Mouse (Mus musculus) forebrain, embryonic 14.5 days (tissue): ENCODE results near the gene Diaph3. TPM values are rescaled to one million over a fixed set of nuclear protein-coding genes. Genes with fewer than 3 reads are reported as not detected.

Experiments used
- ATAC-seq: fragments of 200-750 bp; cut with Nextera tagmentation; 2 replicates; pipeline ENCODE4 v1.8.0; 2017; ENCODE audit warnings: mild to moderate bottlenecking, moderate library complexity
- DNase-seq: peaks from one replicate; pipeline ENCODE4 v3.0.0-alpha.2; 2015; ENCODE audit warnings: low spot score
- H3K27ac ChIP-seq: fragments of 300-500 bp; sonication (generic); 2 replicates; pipeline ENCODE4 v1.5.1; 2014; ENCODE audit warnings: low read depth, mild to moderate bottlenecking, control low read depth, low read length, moderate library complexity
- H3K27me3 ChIP-seq: fragments of 300-500 bp; sonication (generic); replicated peaks from 2 replicates; pipeline ENCODE4 v1.6.1; 2014; ENCODE audit warnings: low read length, control low read depth, mixed read lengths; ENCODE audit not compliant: control insufficient read depth, insufficient read depth
- H3K36me3 ChIP-seq: fragments of 300-500 bp; sonication (generic); 2 replicates; pipeline ENCODE4 v1.6.1; 2014; ENCODE audit warnings: low read length, control low read depth; ENCODE audit not compliant: control insufficient read depth, insufficient read depth
- H3K4me1 ChIP-seq: fragments of 300-500 bp; sonication (generic); 2 replicates; pipeline ENCODE4 v1.6.1; 2014; ENCODE audit warnings: antibody characterized with exemption, low read length, control low read depth; ENCODE audit not compliant: control insufficient read depth, insufficient read depth
- H3K4me2 ChIP-seq: fragments of 300-500 bp; sonication (generic); 2 replicates; pipeline ENCODE4 v1.6.1; 2014; ENCODE audit warnings: mild to moderate bottlenecking, control low read depth, low read length
- H3K4me3 ChIP-seq: fragments of 300-500 bp; sonication (generic); 2 replicates; pipeline ENCODE4 v1.5.1; 2014; ENCODE audit warnings: low read depth, low read length, control low read depth
- H3K9ac ChIP-seq: fragments of 300-500 bp; sonication (generic); 2 replicates; pipeline ENCODE4 v1.6.1; 2014; ENCODE audit warnings: mild to moderate bottlenecking, low read length, control low read depth, moderate library complexity
- H3K9me3 ChIP-seq: fragments of 300-500 bp; sonication (generic); replicated peaks from 2 replicates; pipeline ENCODE4 v1.6.1; 2016; ENCODE audit warnings: low read length, control low read depth, mixed read lengths; ENCODE audit not compliant: control insufficient read depth
- WGBS: fragments of 180-500 bp; shearing (Covaris S2); extraction: QIAGEN DNeasy Blood & Tissue Kit; methylation state at CpG from one replicate; pipeline ENCODE4 v1.1.7; 2014; 5-methylcytosine and 5-hydroxymethylcytosine counted together
- polyA plus RNA-seq: library from polyadenylated mRNA; unstranded; fragments of >200 nt; fragmentation: Nextera tagmentation; extraction: Ambion mirVana; gene quantifications from 2 replicates; pipeline ENCODE4 v1.2.1, GENCODE M21; 2014

Diaph3 gene
- polyA plus RNA-seq, 1 experiment from 2014 or later, result 3.5 TPM

GRCm38 (mm10) chr14:86930763-86931162 lies 210.3 kb downstream of the Diaph3 start:
- no peaks in the 10 kb centered on the region for H3K9me3 ChIP-seq
- H3K9ac ChIP-seq, result no peak overlapping the region
- H3K4me2 ChIP-seq, result no peak overlapping the region
- H3K27me3 ChIP-seq, result no peaks in the 10 kb centered on the region
- 84% methylated on average over 4 of the region's 4 CpGs for WGBS
- H3K4me1 ChIP-seq, result peaks cover 4% of the 10 kb centered on the region; the same call in 1 of the 2 replicates
- no peaks in the 10 kb centered on the region for H3K36me3 ChIP-seq
- H3K27ac ChIP-seq, result no peak overlapping the region
- DNase-seq (no peak), ATAC-seq (no peak)
- no peak overlapping the region for H3K4me3 ChIP-seq

GRCm38 (mm10) chr14:86926827-86927226 lies 214.2 kb downstream of the Diaph3 start:
- WGBS, result 10% methylated on average over 7 of the region's 7 CpGs
- Histone ChIP-seq H3K36me3 (no peaks in the 10 kb centered on the region), H3K27ac (no peak overlapping the region), H3K9me3 (no peaks in the 10 kb centered on the region), H3K4me3 (no peak overlapping the region), H3K4me2 (no peak overlapping the region), H3K9ac (no peak overlapping the region), H3K27me3 (no peaks in the 10 kb centered on the region), H3K4me1 (peaks cover 4% of the 10 kb centered on the region; the same call in 1 of the 2 replicates)
- ATAC-seq, result no peak
- peak; percentile 27 for DNase-seq

GRCm38 (mm10) chr14:86898898-86899297 lies 242.1 kb downstream of the Diaph3 start:
- no peak for ATAC-seq

GRCm38 (mm10) chr14:86889070-86889804 lies 251.8 kb downstream of the Diaph3 start:
- Histone ChIP-seq H3K9me3 (no peaks in the 10 kb centered on the region), H3K36me3 (no peaks in the 10 kb centered on the region), H3K27me3 (no peaks in the 10 kb centered on the region), H3K4me1 (no peaks in the 10 kb centered on the region), H3K9ac (no peak overlapping the region), H3K4me2 (no peak overlapping the region), H3K27ac (no peak overlapping the region), H3K4me3 (no peak overlapping the region)
- 87% methylated on average over 3 of the region's 3 CpGs for WGBS
- ATAC-seq (no peak), DNase-seq (no peak)

More at GRCm38 (mm10) chr14:86898898-86899297, 242.1 kb downstream of the Diaph3 start:
- H3K27me3 ChIP-seq, result no peaks in the 10 kb centered on the region
- H3K36me3 ChIP-seq, result no peaks in the 10 kb centered on the region
- H3K4me3 ChIP-seq, result no peak overlapping the region
- no peak overlapping the region for H3K9ac ChIP-seq
- H3K4me1 ChIP-seq, result no peaks in the 10 kb centered on the region
- H3K27ac ChIP-seq, result no peak overlapping the region
- DNase-seq, result peak; percentile 25
- no peaks in the 10 kb centered on the region for H3K9me3 ChIP-seq
- no peak overlapping the region for H3K4me2 ChIP-seq

GRCm38 (mm10) chr14:86885417-86886098 lies 255.5 kb downstream of the Diaph3 start:
- Histone ChIP-seq H3K4me2 (no peak overlapping the region), H3K4me1 (no peaks in the 10 kb centered on the region), H3K27ac (no peak overlapping the region), H3K9ac (no peak overlapping the region), H3K4me3 (no peak overlapping the region), H3K36me3 (no peaks in the 10 kb centered on the region), H3K9me3 (no peaks in the 10 kb centered on the region), H3K27me3 (no peaks in the 10 kb centered on the region)
- ATAC-seq (no peak), DNase-seq (no peak)
- WGBS, result 90% methylated on average over 5 of the region's 5 CpGs

- ATAC-seq, result peak; percentile 70
- H3K4me2 ChIP-seq, result no peak overlapping the region
- no peaks in the 10 kb centered on the region for H3K9me3 ChIP-seq
- no peak overlapping the region for H3K4me3 ChIP-seq
- no peak overlapping the region for H3K27ac ChIP-seq
- H3K4me1 ChIP-seq, result no peaks in the 10 kb centered on the region
- no peaks in the 10 kb centered on the region for H3K36me3 ChIP-seq
- DNase-seq, result peak; percentile 89
- H3K9ac ChIP-seq, result no peak overlapping the region
- WGBS, result 56% methylated on average over 5 of the region's 5 CpGs
- H3K27me3 ChIP-seq, result no peaks in the 10 kb centered on the region
Measured at GRCm38 (mm10) chr14:86869536-86869935, 271.5 kb downstream of the Diaph3 start.

GRCm38 (mm10) chr14:86867143-86867542 lies 273.9 kb downstream of the Diaph3 start:
- DNase-seq (peak; percentile 77), ATAC-seq (peak; percentile 81)
- no peaks in the 10 kb centered on the region for H3K4me1 ChIP-seq
- H3K36me3 ChIP-seq, result no peaks in the 10 kb centered on the region
- H3K9ac ChIP-seq, result no peak overlapping the region
- H3K27ac ChIP-seq, result no peak overlapping the region
- H3K4me2 ChIP-seq, result no peak overlapping the region
- H3K4me3 ChIP-seq, result no peak overlapping the region
- no peaks in the 10 kb centered on the region for H3K27me3 ChIP-seq
- no peaks in the 10 kb centered on the region for H3K9me3 ChIP-seq
- WGBS, result 11% methylated on average over 3 of the region's 3 CpGs

- DNase-seq, result no peak
- Histone ChIP-seq H3K9me3 (no peaks in the 10 kb centered on the region), H3K4me2 (no peak overlapping the region), H3K4me3 (no peak overlapping the region), H3K36me3 (no peaks in the 10 kb centered on the region), H3K9ac (no peak overlapping the region), H3K4me1 (no peaks in the 10 kb centered on the region), H3K27me3 (no peaks in the 10 kb centered on the region), H3K27ac (no peak overlapping the region)
- no peak for ATAC-seq
- WGBS, result 93% methylated on average over 3 of the region's 3 CpGs
Measured at GRCm38 (mm10) chr14:86864053-86864452, 277.0 kb downstream of the Diaph3 start.
